Mouse (Mus musculus): Measurements from ENCODE around the gene Aldh3b2.

- no peak for TF ChIP-seq POLR2A (IDR thresholded peaks at IDR 0.05; ENCODE audit: low read depth, low read length)
- TF ChIP-seq CTCF (conservative IDR thresholded peaks at IDR 0.05; ENCODE audit: insufficient read depth, insufficient read length, low read depth, low read length): no peak
These were observed 5.6 kb upstream of the Aldh3b2 start for GRCm38 (mm10) chr19:3966330-3967075.

Measured in kidney, adult 2 months (tissue).